Mouse (Mus musculus) G1E (cell line): ENCODE data around the gene 9930111J21Rik2.

Experiments used
- CTCF ChIP-seq: IDR thresholded peaks from 2 replicates; pipeline ENCODE4 v1.5.1; 2012; ENCODE audit warnings: low read depth, low read length, inconsistent platforms, mixed read lengths
- GATA1 ChIP-seq: IDR thresholded peaks from 2 replicates; pipeline ENCODE4 v1.6.1; 2012; ENCODE audit warnings: borderline replicate concordance, low read length, inconsistent platforms, mixed read lengths

DNA sequence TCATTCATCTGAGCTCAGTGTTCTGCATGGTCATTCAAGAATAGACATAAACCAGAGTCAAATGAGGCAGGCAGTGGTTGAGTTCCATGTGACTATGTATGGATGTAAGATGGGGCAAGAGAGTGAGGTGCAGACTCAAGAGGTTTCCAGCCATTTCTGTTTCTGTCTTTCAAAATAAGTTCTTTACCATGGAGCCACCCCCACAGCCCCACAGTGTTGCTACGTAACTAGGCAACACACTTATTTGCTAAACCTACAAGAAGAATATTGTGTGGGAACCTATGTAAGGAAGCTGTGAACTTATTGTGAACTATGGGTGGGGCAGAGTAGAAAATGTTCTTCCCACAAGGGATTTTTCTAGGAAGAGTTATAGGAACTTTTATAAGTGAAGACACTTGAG lies 32.1 kb upstream of the 9930111J21Rik2 start:
- TF ChIP-seq CTCF (no peak), GATA1 (no peak)
